Mouse (Mus musculus) mouse trophoblast stem cell (cell line): ENCODE measurements around the gene Sec61a1.

Source experiments
- in situ Hi-C, 2 experiments: fragments of 300-500 bp; cut with MseI, MboI; formaldehyde crosslinking; loops; 2 replicates in 1 of 2; 3 replicates in 1 of 2; pipeline ENCODE4 v1.15.1; 2025

The Sec61a1 gene

GRCm38 (mm10) chr6:88518404-88519263, at the start of gene Sec61a1:
Gene Sec61a1 (minus strand): TSS chr6:88518905.
- in situ Hi-C loops = no loop called here

GRCm38 (mm10) chr6:88566676-88567075, 48.0 kb upstream of the Sec61a1 start:
- in situ Hi-C loops = no loop called here

GRCm38 (mm10) chr6:88565033-88565432, 46.3 kb upstream of the Sec61a1 start:
- in situ Hi-C loops = no loop called here

- in situ Hi-C loops = no loop called here
Measured at GRCm38 (mm10) chr6:88560156-88560555, 41.5 kb upstream of the Sec61a1 start.

- in situ Hi-C loops = loop anchor here (5.0 to 10.0 kb wide), 2 partner anchors 295 to 298 kb away; no protein-coding TSS in a partner anchor
Measured at GRCm38 (mm10) chr6:88559688-88560087, 41.0 kb upstream of the Sec61a1 start.

- in situ Hi-C loops = loop anchor here (5.0 to 10.0 kb wide), 2 partner anchors 297 to 299 kb away; no protein-coding TSS in a partner anchor
Measured at GRCm38 (mm10) chr6:88558076-88558475, 39.4 kb upstream of the Sec61a1 start.

- in situ Hi-C loops = loop anchor here (5.0 to 10.0 kb wide), 2 partner anchors 297 to 300 kb away; no protein-coding TSS in a partner anchor
Measured at GRCm38 (mm10) chr6:88557548-88557947, 38.8 kb upstream of the Sec61a1 start.

- in situ Hi-C loops = loop anchor here in 1 of 2 experiments (10.0 kb wide), 1 partner anchor 305 kb away; no protein-coding TSS in a partner anchor
Measured at GRCm38 (mm10) chr6:88549916-88550315, 31.2 kb upstream of the Sec61a1 start.

GRCm38 (mm10) chr6:88549137-88549814, 30.6 kb upstream of the Sec61a1 start:
- in situ Hi-C loops = no loop called here

GRCm38 (mm10) chr6:88548405-88549049, 29.8 kb upstream of the Sec61a1 start:
- in situ Hi-C loops = no loop called here

GRCm38 (mm10) chr6:88545397-88545790, 26.7 kb upstream of the Sec61a1 start:
- in situ Hi-C loops = no loop called here

- in situ Hi-C loops = no loop called here
Measured at GRCm38 (mm10) chr6:88544644-88545396, 26.1 kb upstream of the Sec61a1 start.

GRCm38 (mm10) chr6:88544241-88544640, 25.5 kb upstream of the Sec61a1 start:
- in situ Hi-C loops = no loop called here

- in situ Hi-C loops = no loop called here
Measured at GRCm38 (mm10) chr6:88540093-88540755, 21.5 kb upstream of the Sec61a1 start.

- in situ Hi-C loops = no loop called here
Measured at GRCm38 (mm10) chr6:88530306-88530705, 11.6 kb upstream of the Sec61a1 start.

- in situ Hi-C loops = no loop called here
Measured at GRCm38 (mm10) chr6:88524056-88524455, 5.4 kb upstream of the Sec61a1 start.

GRCm38 (mm10) chr6:88523451-88523850, 4.7 kb upstream of the Sec61a1 start:
- in situ Hi-C loops = no loop called here

- in situ Hi-C loops = no loop called here
Measured at GRCm38 (mm10) chr6:88523043-88523442, 4.3 kb upstream of the Sec61a1 start.

- in situ Hi-C loops = no loop called here
Measured at GRCm38 (mm10) chr6:88522606-88523005, 3.9 kb upstream of the Sec61a1 start.

GRCm38 (mm10) chr6:88521821-88522220, 3.1 kb upstream of the Sec61a1 start:
- in situ Hi-C loops = no loop called here
